Mouse (Mus musculus) spleen, adult 2 months (tissue): ENCODE results near the gene Nxn. TPM values are rescaled to one million over a fixed set of nuclear protein-coding genes. Genes with fewer than 3 reads are reported as not detected.

Experiments
- DNase-seq, 2 experiments: peaks; one replicate each; pipeline versions ENCODE4 v3.0.0 to v3.0.0-alpha.2; 2012 to 2021; ENCODE audit warnings: low spot score in 2 of 2, low read depth in 1 of 2
- H3K27ac ChIP-seq: fragments of 200-500 bp; 2 replicates; pipeline ENCODE4 v1.5.1; 2012; ENCODE audit warnings: low read length, inconsistent platforms; ENCODE audit not compliant: insufficient read depth
- H3K27me3 ChIP-seq: fragments of 200-500 bp; 2 replicates; pipeline ENCODE4 v1.6.1; 2012; ENCODE audit warnings: mild to moderate bottlenecking, moderate library complexity, low read length, inconsistent platforms; ENCODE audit not compliant: control insufficient read depth, insufficient read depth
- H3K36me3 ChIP-seq: fragments of 200-500 bp; 2 replicates; pipeline ENCODE4 v1.6.1; 2012; ENCODE audit warnings: mild to moderate bottlenecking, low read length, inconsistent platforms; ENCODE audit not compliant: control insufficient read depth, insufficient read depth
- H3K4me1 ChIP-seq: fragments of 200-500 bp; 2 replicates; pipeline ENCODE4 v1.6.1; 2011; ENCODE audit warnings: inconsistent platforms; ENCODE audit not compliant: control insufficient read depth, insufficient read depth, insufficient read length
- H3K4me3 ChIP-seq: fragments of 200-500 bp; 2 replicates; pipeline ENCODE4 v1.5.1; 2011; ENCODE audit warnings: mild to moderate bottlenecking, inconsistent platforms; ENCODE audit not compliant: insufficient read depth, insufficient read length; ENCODE audit errors: extremely low read depth
- CTCF ChIP-seq: fragments of 200-500 bp; IDR thresholded peaks from 2 replicates; pipeline ENCODE4 v1.5.1; 2011; ENCODE audit warnings: mild to moderate bottlenecking, inconsistent platforms; ENCODE audit not compliant: insufficient read depth, insufficient read length, insufficient replicate concordance; ENCODE audit errors: extremely low read depth
- POLR2A ChIP-seq: fragments of 200-500 bp; IDR thresholded peaks from 2 replicates; pipeline ENCODE4 v1.6.1; 2011; ENCODE audit warnings: low read depth, low read length, inconsistent platforms
- WGBS: fragments of 180-500 bp; shearing (Covaris S2); methylation state at CpG from one replicate; pipeline ENCODE4 v1.1.7; 2018; 5-methylcytosine and 5-hydroxymethylcytosine counted together
- polyA plus RNA-seq: library from polyadenylated mRNA; depleted of rRNA; stranded (reverse); fragments of >200 nt; gene quantifications from 2 replicates; pipeline ENCODE4 v1.2.3, GENCODE M21; 2012

The Nxn gene
- polyA plus RNA-seq, 1 experiment, result 6.9 TPM

- Histone ChIP-seq H3K27me3 (no peaks in the 10 kb centered on the region), H3K4me1 (no peaks in the 10 kb centered on the region), H3K4me3 (no peak overlapping the region), H3K36me3 (no peaks in the 10 kb centered on the region), H3K27ac (no peak overlapping the region)
- no peak for DNase-seq
- no peak for TF ChIP-seq POLR2A
- WGBS, result 89% methylated on average over 2 of the region's 2 CpGs
Measured at GRCm38 (mm10) chr11:76317904-76318303, 81.0 kb downstream of the Nxn start.

- no peak for TF ChIP-seq POLR2A
- no peak for TF ChIP-seq CTCF
- DNase-seq, result no peak
- H3K27ac ChIP-seq, result no peak overlapping the region
- H3K36me3 ChIP-seq, result no peaks in the 10 kb centered on the region
- H3K4me1 ChIP-seq, result no peaks in the 10 kb centered on the region
- 70% methylated on average over 5 of the region's 5 CpGs for WGBS
- no peaks in the 10 kb centered on the region for H3K27me3 ChIP-seq
- H3K4me3 ChIP-seq, result no peak overlapping the region
Measured at GRCm38 (mm10) chr11:76315785-76316444, 83.0 kb downstream of the Nxn start.

GRCm38 (mm10) chr11:76314741-76315140 lies 84.2 kb downstream of the Nxn start:
- no peak overlapping the region for H3K4me3 ChIP-seq
- no peaks in the 10 kb centered on the region for H3K36me3 ChIP-seq
- H3K27ac ChIP-seq, result no peak overlapping the region
- 59% methylated on average over 4 of the region's 4 CpGs for whole genome bisulfite sequencing
- H3K27me3 ChIP-seq, result no peaks in the 10 kb centered on the region
- DNase-seq, result no peak
- TF ChIP-seq CTCF (no peak), POLR2A (no peak)
- H3K4me1 ChIP-seq, result no peaks in the 10 kb centered on the region

GRCm38 (mm10) chr11:76314140-76314539 lies 84.8 kb downstream of the Nxn start:
- Histone ChIP-seq H3K36me3 (no peaks in the 10 kb centered on the region), H3K27ac (no peak overlapping the region), H3K4me3 (no peak overlapping the region), H3K4me1 (no peaks in the 10 kb centered on the region), H3K27me3 (no peaks in the 10 kb centered on the region)
- 81% methylated on average over 6 of the region's 6 CpGs for WGBS
- no peak for DNase-seq
- TF ChIP-seq CTCF (no peak), POLR2A (no peak)

GRCm38 (mm10) chr11:76312805-76313204 lies 86.1 kb downstream of the Nxn start:
- no peaks in the 10 kb centered on the region for H3K27me3 ChIP-seq
- no peak for DNase-seq
- H3K4me3 ChIP-seq, result no peak overlapping the region
- TF ChIP-seq CTCF (no peak), POLR2A (no peak)
- 63% methylated on average over 4 of the region's 4 CpGs for WGBS
- no peak overlapping the region for H3K27ac ChIP-seq
- no peaks in the 10 kb centered on the region for H3K4me1 ChIP-seq
- H3K36me3 ChIP-seq, result no peaks in the 10 kb centered on the region

GRCm38 (mm10) chr11:76311224-76312000 lies 87.5 kb downstream of the Nxn start:
- no peak overlapping the region for H3K4me3 ChIP-seq
- DNase-seq, result no peak
- H3K27me3 ChIP-seq, result no peaks in the 10 kb centered on the region
- H3K4me1 ChIP-seq, result no peaks in the 10 kb centered on the region; the same call in 1 of the 2 replicates
- H3K27ac ChIP-seq, result no peak overlapping the region
- WGBS, result 92% methylated on average over 12 of the region's 12 CpGs
- no peaks in the 10 kb centered on the region for H3K36me3 ChIP-seq
- TF ChIP-seq POLR2A, result no peak
- no peak for TF ChIP-seq CTCF

GRCm38 (mm10) chr11:76309868-76310267 lies 89.1 kb downstream of the Nxn start:
- no peak for TF ChIP-seq CTCF
- TF ChIP-seq POLR2A, result no peak
- H3K4me3 ChIP-seq, result no peak overlapping the region
- H3K27ac ChIP-seq, result no peak overlapping the region
- H3K36me3 ChIP-seq, result no peaks in the 10 kb centered on the region
- DNase-seq, result no peak
- no peaks in the 10 kb centered on the region for H3K27me3 ChIP-seq
- 54% methylated on average over 5 of the region's 5 CpGs for WGBS
- H3K4me1 ChIP-seq, result no peaks in the 10 kb centered on the region; the same call in 1 of the 2 replicates
